Mouse (Mus musculus) kidney, embryonic 15.5 days (tissue): ENCODE measurements around the gene Wdr35. TPM values are rescaled to one million over a fixed set of nuclear protein-coding genes. Genes with fewer than 3 reads are reported as not detected.
"Not testable (repeated sequence)": the region's sequence is repeated elsewhere in the genome, so short reads cannot be mapped to it uniquely, and the experiment has no call there.

ENCODE experiments used
- ATAC-seq: fragments of 200-750 bp; cut with Nextera tagmentation; replicated peaks from 2 replicates; pipeline ENCODE4 v1.8.0; 2017; ENCODE audit warnings: moderate TSS enrichment; ENCODE audit not compliant: low FRiP score
- H3K27ac ChIP-seq: fragments of 300-500 bp; sonication (generic); 2 replicates; pipeline ENCODE4 v1.5.1; 2015; ENCODE audit warnings: mild to moderate bottlenecking, inconsistent platforms
- H3K27me3 ChIP-seq: fragments of 300-500 bp; sonication (generic); 2 replicates; pipeline ENCODE4 v1.6.1; 2015; ENCODE audit warnings: inconsistent platforms
- H3K36me3 ChIP-seq: fragments of 300-500 bp; sonication (generic); 2 replicates; pipeline ENCODE4 v1.6.1; 2015; ENCODE audit warnings: inconsistent platforms
- H3K4me1 ChIP-seq: fragments of 300-500 bp; sonication (generic); 2 replicates; pipeline ENCODE4 v1.6.1; 2015; ENCODE audit warnings: inconsistent platforms
- H3K4me2 ChIP-seq: fragments of 300-500 bp; sonication (generic); 2 replicates; pipeline ENCODE4 v1.6.1; 2015; ENCODE audit warnings: moderate library complexity, mild to moderate bottlenecking, inconsistent platforms
- H3K4me3 ChIP-seq: fragments of 300-500 bp; sonication (generic); replicated peaks from 2 replicates; pipeline ENCODE4 v1.5.1; 2015; ENCODE audit warnings: mild to moderate bottlenecking, inconsistent platforms
- H3K9ac ChIP-seq: fragments of 300-500 bp; sonication (generic); 2 replicates; pipeline ENCODE4 v1.6.1; 2015; ENCODE audit warnings: mild to moderate bottlenecking, inconsistent platforms
- H3K9me3 ChIP-seq: fragments of 300-500 bp; sonication (generic); replicated peaks from 2 replicates; pipeline ENCODE4 v1.6.1; 2016; ENCODE audit warnings: inconsistent platforms
- WGBS: fragments of 180-500 bp; shearing (Covaris S2); methylation state at CpG from one replicate; pipeline ENCODE4 v1.1.7; 2015; ENCODE audit warnings: mixed read lengths; 5-methylcytosine and 5-hydroxymethylcytosine counted together
- polyA plus RNA-seq: library from polyadenylated mRNA; unstranded; fragments of >200 nt; fragmentation: Nextera tagmentation; extraction: Ambion mirVana; gene quantifications from 2 replicates; pipeline ENCODE4 v1.2.1, GENCODE M21; 2015

The Wdr35 gene
- polyA plus RNA-seq = 18.1 and 19.5 TPM in 2 replicates

- under 1% methylated on average over 45 of the region's 45 CpGs for WGBS
Measured at GRCm38 (mm10) chr12:8973820-8974465, at the start of gene Wdr35. Gene Wdr35, plus strand, starts transcription at chr12:8973892.

GRCm38 (mm10) chr12:8927652-8928051 is 46.0 kb upstream of the Wdr35 start:
- H3K4me2 ChIP-seq = no peak overlapping the region
- no peak overlapping the region for H3K27ac ChIP-seq
- no peak for ATAC-seq
- WGBS = 91% methylated on average over 3 of the region's 3 CpGs
- H3K9me3 ChIP-seq = no peaks in the 10 kb centered on the region
- no peak overlapping the region for H3K9ac ChIP-seq
- H3K4me3 ChIP-seq = no peak overlapping the region
- peaks cover 27% of the 10 kb centered on the region for H3K36me3 ChIP-seq
- no peaks in the 10 kb centered on the region for H3K27me3 ChIP-seq
- peaks cover 59% of the 10 kb centered on the region for H3K4me1 ChIP-seq

More at GRCm38 (mm10) chr12:8973820-8974465, at the start of gene Wdr35:
- 0 out of 2 replicates have a peak within 1 kb of the TSS, but pooled peaks have one; percentile 45 for H3K27ac ChIP-seq
- peaks cover 6% of the 10 kb centered on the region for H3K36me3 ChIP-seq
- H3K4me3 ChIP-seq = peak within 1 kb of the TSS; percentile 76
- peak within 1 kb of the TSS; percentile 82 for H3K4me2 ChIP-seq
- H3K27me3 ChIP-seq = peaks cover 8% of the 10 kb centered on the region
- no peaks in the 10 kb centered on the region for H3K9me3 ChIP-seq
- H3K4me1 ChIP-seq = peaks cover 20% of the 10 kb centered on the region
- H3K9ac ChIP-seq = peak within 1 kb of the TSS; percentile 58
- ATAC-seq = peak; percentile 92

GRCm38 (mm10) chr12:8928766-8929165 is 44.9 kb upstream of the Wdr35 start:
- 82% methylated on average over 4 of the region's 4 CpGs for WGBS
- Histone ChIP-seq H3K36me3 (peaks cover 34% of the 10 kb centered on the region), H3K27ac (no peak overlapping the region), H3K4me2 (no peak overlapping the region), H3K27me3 (no peaks in the 10 kb centered on the region), H3K4me1 (peaks cover 53% of the 10 kb centered on the region), H3K4me3 (no peak overlapping the region), H3K9me3 (no peaks in the 10 kb centered on the region), H3K9ac (no peak overlapping the region)
- no peak for ATAC-seq

DNA sequence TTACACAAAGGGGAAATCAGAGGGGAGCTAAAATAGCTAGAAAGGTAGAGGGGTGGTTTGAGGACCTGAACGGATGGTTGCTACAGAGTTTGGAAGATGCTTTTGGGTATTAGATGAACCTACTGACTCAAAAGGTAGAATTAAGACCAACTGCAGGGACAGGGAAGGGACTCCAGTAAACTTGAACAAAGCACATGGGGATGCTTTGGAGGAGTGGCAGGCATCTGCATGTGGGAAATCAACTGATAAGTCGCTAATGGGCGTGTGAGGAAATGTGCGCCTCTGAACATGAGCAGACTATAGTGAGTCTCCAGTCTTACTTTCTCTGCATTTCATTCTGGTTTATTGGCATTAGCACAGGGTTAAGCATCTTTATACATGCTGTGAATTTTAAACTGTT is 42.6 kb upstream of the Wdr35 start:
- Histone ChIP-seq H3K27ac (no peak overlapping the region), H3K9ac (no peak overlapping the region), H3K27me3 (no peaks in the 10 kb centered on the region), H3K4me1 (peaks cover 54% of the 10 kb centered on the region), H3K4me3 (no peak overlapping the region), H3K36me3 (peaks cover 42% of the 10 kb centered on the region), H3K9me3 (no peaks in the 10 kb centered on the region), H3K4me2 (no peak overlapping the region)
- 87% methylated on average over 4 of the region's 4 CpGs for WGBS
- ATAC-seq = no peak

GRCm38 (mm10) chr12:8935349-8935748 is 38.3 kb upstream of the Wdr35 start:
- Histone ChIP-seq H3K9me3 (no peaks in the 10 kb centered on the region), H3K4me1 (peaks cover 24% of the 10 kb centered on the region), H3K4me2 (no peak overlapping the region), H3K27ac (peak overlapping the region; percentile 19; the same call in 1 of the 2 replicates), H3K36me3 (peaks cover 75% of the 10 kb centered on the region), H3K9ac (no peak overlapping the region), H3K4me3 (no peak overlapping the region), H3K27me3 (no peaks in the 10 kb centered on the region)
- ATAC-seq = peak; percentile 90
- 36% methylated on average over 5 of the region's 5 CpGs for WGBS

DNA sequence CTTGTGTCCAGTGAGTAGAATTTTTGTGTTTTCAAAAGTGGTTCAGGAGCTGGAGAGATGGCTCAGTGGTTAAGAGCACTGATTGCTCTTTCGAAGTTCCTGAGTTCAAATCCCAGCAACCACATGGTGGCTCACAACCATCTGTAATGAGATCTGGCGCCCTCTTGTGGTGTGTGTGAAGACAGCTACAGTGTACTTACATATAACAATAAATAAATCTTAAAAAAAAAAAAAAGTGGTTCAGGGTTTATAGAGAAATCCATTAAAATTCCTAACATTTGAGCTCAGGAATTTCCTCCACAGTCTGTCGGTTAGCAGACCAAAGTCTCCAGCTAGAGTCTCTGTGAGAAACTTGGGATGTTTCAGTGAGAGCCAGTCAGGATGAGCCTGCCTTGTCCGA is 37.5 kb upstream of the Wdr35 start:
- Histone ChIP-seq H3K4me1 (peaks cover 21% of the 10 kb centered on the region), H3K36me3 (peaks cover 73% of the 10 kb centered on the region)
- H3K4me3 ChIP-seq, H3K27ac ChIP-seq, H3K9me3 ChIP-seq, ATAC-seq, H3K27me3 ChIP-seq, H3K4me2 ChIP-seq, H3K9ac ChIP-seq: not testable (repeated sequence)
- whole genome bisulfite sequencing = 76% methylated on average over 4 of the region's 4 CpGs

DNA sequence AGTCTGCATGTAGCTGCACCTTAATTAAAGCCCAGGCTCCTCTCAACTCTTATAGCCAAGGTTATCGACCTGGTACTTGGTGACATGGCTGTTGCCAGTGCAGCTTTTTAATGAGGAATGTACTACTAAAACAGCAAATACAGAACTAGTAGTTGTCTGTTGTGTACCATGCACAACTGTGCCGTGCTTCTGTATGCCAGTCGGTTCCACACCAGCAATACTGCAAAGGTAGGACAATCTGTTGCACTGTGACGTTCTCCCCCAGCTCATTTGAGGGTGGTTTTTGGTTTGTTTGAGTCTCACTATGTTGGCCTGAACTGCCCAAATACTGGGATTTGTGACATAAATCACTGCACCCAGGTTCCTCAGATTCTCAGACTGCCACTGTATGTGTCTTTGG is 34.2 kb upstream of the Wdr35 start:
- ATAC-seq = no peak
- Histone ChIP-seq H3K9me3 (no peaks in the 10 kb centered on the region), H3K27me3 (no peaks in the 10 kb centered on the region), H3K27ac (no peak overlapping the region), H3K4me3 (no peak overlapping the region), H3K4me2 (no peak overlapping the region), H3K36me3 (peaks cover 52% of the 10 kb centered on the region), H3K4me1 (peaks cover 11% of the 10 kb centered on the region; the same call in 1 of the 2 replicates), H3K9ac (no peak overlapping the region)
- 88% methylated on average over 4 of the region's 4 CpGs for WGBS

DNA sequence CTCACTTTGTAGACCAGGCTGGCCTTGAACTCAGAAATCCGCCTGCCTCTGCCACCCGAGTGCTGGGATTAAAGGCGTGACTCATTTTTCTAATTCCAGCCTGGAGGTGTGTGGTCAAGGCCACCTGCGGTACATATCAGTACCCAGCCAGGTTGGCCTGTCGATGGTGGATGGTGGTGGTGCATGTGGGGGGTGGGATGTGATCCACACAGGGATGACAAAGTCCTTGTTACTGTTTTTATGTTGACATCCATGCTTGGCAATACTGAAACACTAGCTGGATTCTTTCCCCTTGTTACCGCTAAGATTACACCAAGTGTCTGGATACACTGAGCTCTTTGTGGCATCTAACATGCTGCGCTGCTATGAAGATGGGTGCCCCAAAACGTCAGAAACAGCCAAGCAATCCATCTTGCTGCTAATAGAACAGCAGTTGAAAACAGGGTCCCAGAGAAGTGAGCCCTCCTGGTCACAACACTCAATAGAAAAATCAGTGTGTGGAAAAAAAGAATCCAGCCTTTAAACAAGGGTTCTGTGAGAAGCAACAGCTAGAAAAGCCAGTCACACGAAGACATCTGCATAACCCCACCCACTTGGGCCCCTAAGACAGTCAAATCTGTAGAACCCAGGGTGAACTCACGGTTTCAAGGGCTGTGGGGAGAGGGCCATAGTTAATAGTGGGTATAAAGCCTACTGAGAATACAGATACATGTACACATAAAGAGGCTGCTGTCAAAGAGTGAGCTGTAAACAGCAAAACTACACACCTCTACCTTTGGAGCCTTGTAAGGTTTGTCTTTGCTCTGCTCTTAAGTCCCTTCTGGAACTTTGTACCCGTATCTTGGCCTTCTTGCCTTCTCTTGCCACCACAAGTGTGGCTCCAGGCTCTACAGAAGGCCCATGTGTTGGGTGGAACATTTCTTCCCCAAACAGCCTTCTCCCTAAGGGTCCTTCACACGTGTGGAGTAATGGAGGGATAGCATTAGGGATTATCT is 33.4 kb upstream of the Wdr35 start:
- no peak overlapping the region for H3K9ac ChIP-seq
- H3K27me3 ChIP-seq = no peaks in the 10 kb centered on the region
- H3K4me2 ChIP-seq = no peak overlapping the region
- 69% methylated on average over 12 of the region's 12 CpGs for WGBS
- H3K27ac ChIP-seq = no peak overlapping the region
- no peaks in the 10 kb centered on the region for H3K9me3 ChIP-seq
- H3K36me3 ChIP-seq = peaks cover 44% of the 10 kb centered on the region
- H3K4me3 ChIP-seq = no peak overlapping the region
- peaks cover 5% of the 10 kb centered on the region; the same call in 1 of the 2 replicates for H3K4me1 ChIP-seq
- no peak for ATAC-seq

- Histone ChIP-seq H3K4me3 (no peak overlapping the region), H3K9me3 (no peaks in the 10 kb centered on the region), H3K27me3 (no peaks in the 10 kb centered on the region), H3K4me1 (no peaks in the 10 kb centered on the region), H3K9ac (no peak overlapping the region), H3K27ac (no peak overlapping the region), H3K36me3 (peaks cover 35% of the 10 kb centered on the region), H3K4me2 (no peak overlapping the region)
- WGBS = 72% methylated on average over 4 of the region's 4 CpGs
- no peak for ATAC-seq
Measured at GRCm38 (mm10) chr12:8941131-8941615, 32.5 kb upstream of the Wdr35 start.

DNA sequence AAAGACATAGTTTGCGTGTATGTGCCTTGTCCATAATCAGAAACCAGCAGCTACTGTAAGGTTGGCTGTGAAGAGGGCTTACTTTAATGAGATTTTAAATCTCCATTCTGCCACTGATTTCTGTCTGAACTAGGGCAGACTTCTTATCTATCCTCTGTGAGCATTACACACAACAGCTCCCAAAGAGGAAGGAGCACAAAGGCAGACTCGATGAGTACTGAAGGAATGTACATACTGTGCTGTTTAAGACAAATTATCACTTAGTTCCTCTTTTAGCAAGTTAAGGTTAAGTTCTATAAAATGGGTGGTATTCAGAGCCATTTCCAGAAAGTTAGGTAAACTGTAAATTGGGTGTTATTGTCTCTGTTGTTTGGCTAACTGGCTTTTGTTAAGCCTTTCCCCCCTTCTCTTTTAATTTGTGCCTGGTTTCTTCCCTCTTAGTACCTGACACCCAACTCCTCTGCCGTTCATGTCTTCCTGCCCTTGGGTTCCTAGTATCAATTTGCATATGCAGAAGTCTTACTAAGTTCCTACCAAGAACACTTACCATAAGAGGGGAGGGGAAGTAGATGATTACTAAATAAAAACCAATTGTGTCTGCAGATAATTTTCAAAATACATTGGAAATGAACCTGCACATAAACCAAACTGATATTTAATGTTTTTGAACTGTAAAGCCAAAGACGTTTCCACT is 31.8 kb upstream of the Wdr35 start:
- Histone ChIP-seq H3K27ac (no peak overlapping the region), H3K36me3 (peaks cover 29% of the 10 kb centered on the region)
- ATAC-seq = no peak

GRCm38 (mm10) chr12:8947163-8947562 is 26.5 kb upstream of the Wdr35 start:
- H3K4me3 ChIP-seq = peak overlapping the region; percentile 51
- H3K36me3 ChIP-seq = no peaks in the 10 kb centered on the region
- ATAC-seq = no peak
- peaks cover 14% of the 10 kb centered on the region for H3K4me1 ChIP-seq
- H3K27me3 ChIP-seq = peaks cover 21% of the 10 kb centered on the region
- H3K9me3 ChIP-seq = no peaks in the 10 kb centered on the region
- no peak overlapping the region for H3K27ac ChIP-seq
- 47% methylated on average over 9 of the region's 9 CpGs for WGBS
- no peak overlapping the region for H3K9ac ChIP-seq
- peak overlapping the region; percentile 96 for H3K4me2 ChIP-seq

More for the DNA sequence above, 31.8 kb upstream of the Wdr35 start:
- Histone ChIP-seq H3K27me3 (no peaks in the 10 kb centered on the region), H3K4me1 (no peaks in the 10 kb centered on the region), H3K4me3 (no peak overlapping the region), H3K9ac (no peak overlapping the region), H3K9me3 (no peaks in the 10 kb centered on the region), H3K4me2 (no peak overlapping the region)
- WGBS = 66% methylated on average over 4 of the region's 4 CpGs
